Mouse (Mus musculus): Measurements from ENCODE around the gene Umad1. TPM values are rescaled to one million over a fixed set of nuclear protein-coding genes. Genes with fewer than 3 reads are reported as not detected.
A peak's percentile ranks its signal among the peaks of the same experiment; 100 is the strongest.

Umad1 gene
- total and polyA plus RNA-seq, 3 experiments = 7.6 to 17.5 (median 10.0) TPM

- Histone ChIP-seq H3K9ac (ENCODE audit: insufficient read depth, low read depth) (no peak overlapping the region), H3K4me1 (ENCODE audit: control insufficient read depth in 1 of 2, insufficient read depth in 2 of 2) (peaks cover 0 to 24% of the 10 kb centered on the region in 2 experiments; a peak in 2 of 4 replicates), H3K27me3 (replicated peaks) (no peaks in the 10 kb centered on the region), H3K9me3 (replicated peaks; ENCODE audit: low read length) (peaks cover 3% of the 10 kb centered on the region), H3K4me3 (replicated peaks in 1 of 3; ENCODE audit: low read depth in 2 of 3, low read length in 2 of 3, poor library complexity in 1 of 3) (no peak overlapping the region), H3K27ac (ENCODE audit: insufficient read depth, low read depth) (no peak overlapping the region), H3K79me2 (replicated peaks; ENCODE audit: control insufficient read depth, extremely low read depth, insufficient read depth, poor library complexity, severe bottlenecking) (no peaks in the 10 kb centered on the region), H3K36me3 (replicated peaks in 1 of 2; ENCODE audit: control insufficient read depth in 1 of 2, insufficient read depth in 1 of 2, low read length in 1 of 2) (peaks cover 0 to 6% of the 10 kb centered on the region in 2 experiments), H3K4me2 (ENCODE audit: insufficient read depth, low read depth, poor library complexity, severe bottlenecking) (no peak overlapping the region)
- TF ChIP-seq JUND (conservative IDR thresholded peaks at IDR 0.05; ENCODE audit: low read depth, low read length) = peak; percentile 93
- TF ChIP-seq ZKSCAN1 (IDR thresholded peaks at IDR 0.05; ENCODE audit: borderline replicate concordance, low read depth, low read length) = no peak
- no peak; the same call in 1 of the 2 replicates for TF ChIP-seq RAD21 (IDR thresholded peaks at IDR 0.05; ENCODE audit: low read depth, low read length)
- peak; percentile 27; the same call in 1 of the 2 replicates for TF ChIP-seq SIN3A (IDR thresholded peaks at IDR 0.05; ENCODE audit: low read length)
- TF ChIP-seq MYC (IDR thresholded peaks at IDR 0.05; ENCODE audit: low read depth, low read length) = peak; percentile 93
- TF ChIP-seq NRF1 (IDR thresholded peaks at IDR 0.05; ENCODE audit: low read depth, low read length) = no peak
- no peak for TF ChIP-seq ELF1 (IDR thresholded peaks at IDR 0.05; ENCODE audit: low read depth, low read length)
- TF ChIP-seq IRF4 (IDR thresholded peaks at IDR 0.05; ENCODE audit: low read depth, low read length) = peak; percentile 96
- peak; percentile 98 for TF ChIP-seq ETS1 (conservative IDR thresholded peaks at IDR 0.05; ENCODE audit: low read depth, low read length)
- no peak for TF ChIP-seq POLR2A (IDR thresholded peaks at IDR 0.05; ENCODE audit: low read depth, low read length)
- TF ChIP-seq RCOR1 (conservative IDR thresholded peaks at IDR 0.05; ENCODE audit: low read depth, low read length) = no peak
- TF ChIP-seq ZMIZ1 (IDR thresholded peaks at IDR 0.05; ENCODE audit: low read depth, low read length) = no peak
- no peak for TF ChIP-seq E2F4 (IDR thresholded peaks at IDR 0.05; ENCODE audit: insufficient replicate concordance, low read depth, low read length)
- TF ChIP-seq TBP (conservative IDR thresholded peaks at IDR 0.05; ENCODE audit: low read depth, low read length) = peak; percentile 61
- TF ChIP-seq USF2 (conservative IDR thresholded peaks at IDR 0.05; ENCODE audit: low read depth, low read length) = no peak
- TF ChIP-seq CHD1 (IDR thresholded peaks at IDR 0.05; ENCODE audit: low read depth, low read length) = no peak
- TF ChIP-seq PAX5 (IDR thresholded peaks at IDR 0.05; ENCODE audit: low read length) = no peak
- no peak for TF ChIP-seq MAZ (IDR thresholded peaks at IDR 0.05; ENCODE audit: low read depth, low read length)
- no peak for TF ChIP-seq POLR2AphosphoS2 (IDR thresholded peaks at IDR 0.05; ENCODE audit: low read depth, low read length)
- no peak for TF ChIP-seq USF1 (IDR thresholded peaks at IDR 0.05; ENCODE audit: low read depth, low read length)
- TF ChIP-seq JUN (IDR thresholded peaks at IDR 0.05; ENCODE audit: insufficient read depth, low read depth, low read length) = peak; percentile 83
- no peak for TF ChIP-seq GABPA (IDR thresholded peaks at IDR 0.05; ENCODE audit: insufficient replicate concordance, low read depth, low read length)
- TF ChIP-seq NELFE (IDR thresholded peaks at IDR 0.05; ENCODE audit: low read depth, low read length) = no peak
- TF ChIP-seq BHLHE40 (IDR thresholded peaks at IDR 0.05; ENCODE audit: low read depth, low read length) = peak; percentile 96
- TF ChIP-seq SMC3 (IDR thresholded peaks at IDR 0.05; ENCODE audit: low read depth, low read length) = no peak
- no peak for TF ChIP-seq CTCF (conservative IDR thresholded peaks at IDR 0.05 in 1 of 2, IDR thresholded peaks at IDR 0.05 in 1 of 2; ENCODE audit: low read depth in 2 of 2, low read length in 2 of 2)
- no peak for TF ChIP-seq ZC3H11A (IDR thresholded peaks at IDR 0.05; ENCODE audit: low read depth, low read length)
- TF ChIP-seq EP300 (IDR thresholded peaks at IDR 0.05; ENCODE audit: low read length) = peak; percentile 95
- no peak for TF ChIP-seq ZNF384 (IDR thresholded peaks at IDR 0.05; ENCODE audit: low read depth, low read length)
- TF ChIP-seq MEF2A (IDR thresholded peaks at IDR 0.05; ENCODE audit: borderline replicate concordance, low read depth, low read length) = peak; percentile 81
- TF ChIP-seq UBTF (IDR thresholded peaks at IDR 0.05; ENCODE audit: low read depth, low read length) = no peak
- peak; percentile 98 for TF ChIP-seq TCF12 (IDR thresholded peaks at IDR 0.05; ENCODE audit: low read depth, low read length)
- no peak for TF ChIP-seq CHD2 (IDR thresholded peaks at IDR 0.05; ENCODE audit: low read length)
- TF ChIP-seq MAX (IDR thresholded peaks at IDR 0.05; ENCODE audit: low read length) = peak; percentile 81
- no peak for TF ChIP-seq HCFC1 (IDR thresholded peaks at IDR 0.05; ENCODE audit: low read depth, low read length)
- TF ChIP-seq KAT2A (IDR thresholded peaks at IDR 0.05; ENCODE audit: insufficient replicate concordance, low read length) = no peak
- TF ChIP-seq MXI1 (IDR thresholded peaks at IDR 0.05; ENCODE audit: low read depth, low read length) = peak; percentile 23; the same call in 1 of the 2 replicates
- TF ChIP-seq MAFK (IDR thresholded peaks at IDR 0.05; ENCODE audit: insufficient replicate concordance, low read length) = 0 out of 2 replicates have a peak, but pooled peaks have one; percentile 28
- in situ Hi-C loops (cut with MboI; ENCODE audit: low pct_ligation_motif_present, low pct_unique_long_range_greater_than_20kb, low sequenced_read_pairs) (loop anchor here (10.0 to 25.0 kb wide), 2 partner anchors 196 to 388 kb away; no protein-coding TSS in a partner anchor), dilution Hi-C loops (cut with MboI; ENCODE audit: extremely low pct_ligation_motif_present, extremely low pct_unique_long_range_greater_than_20kb, low sequenced_read_pairs) (no loop called here)
- peak; percentile 90 for DNase-seq (ENCODE audit: extremely low read depth)
These were observed 40.2 kb downstream of the Umad1 start for GRCm38 (mm10) chr6:8299066-8299863.

Measured in CH12.LX (cell line).